ENCODE assay signal across 8 mouse cellular contexts in genomic region chr19:53653624-53654467, GRCm38 (mm10). TPM values are rescaled to one million over a fixed set of nuclear protein-coding genes. Genes with fewer than 3 reads are reported as not detected.
DNase-seq lines count a peak whose midpoint lies in the region; ATAC-seq and TF ChIP-seq lines count a peak whose summit lies in the region.

No protein-coding gene starts in this region.

- 0 out of 2 replicates have a peak overlapping the region, but pooled peaks have one; percentile 46 for H3K27ac ChIP-seq in forebrain, embryonic 10.5 days
- no peak overlapping the region for H3K27ac ChIP-seq in forebrain, embryonic 16.5 days (ENCODE audit: low read length)
- peak overlapping the region; percentile 22; the same call in 1 of the 2 replicates for H3K27ac ChIP-seq in limb, embryonic 15.5 days
- no peak overlapping the region for H3K27ac ChIP-seq in stomach, postnatal 0 days (replicated peaks)
- H3K27ac ChIP-seq in thymus, adult 2 months (ENCODE audit: control insufficient read depth, insufficient read depth, low read length) = no peak overlapping the region

- WGBS in forebrain, embryonic 10.5 days = 80% methylated on average over 20 of the region's 20 CpGs
- 50% methylated on average over 20 of the region's 20 CpGs for WGBS in forebrain, embryonic 16.5 days
- WGBS in limb, embryonic 15.5 days = 27% methylated on average over 20 of the region's 20 CpGs
- 64% methylated on average over 20 of the region's 20 CpGs for WGBS in stomach, postnatal 0 days
- WGBS in thymus, adult 2 months = 86% methylated on average over 20 of the region's 20 CpGs

- DNase-seq in forebrain, embryonic 10.5 days (ENCODE audit: extremely low spot score, low spot score) = no peak
- DNase-seq in Patski (ENCODE audit: low read depth, low spot score) = peak; percentile 93
- DNase-seq in heart, postnatal 4 days = peak; percentile 86
- no peak for DNase-seq in stomach, postnatal 0 days (ENCODE audit: low spot score)
- DNase-seq in cerebellum, adult 9-10 months = no peak
- DNase-seq in thymus, adult 2 months = no peak

- in situ Hi-C loops in Patski (cut with MboI; ENCODE audit: low pct_unique_long_range_greater_than_20kb) = loop anchor here (5.0 kb wide), 2 partner anchors 73 to 108 kb away; no protein-coding TSS in a partner anchor

- H3K9me3 ChIP-seq in forebrain, embryonic 10.5 days = no peaks in the 10 kb centered on the region
- H3K9me3 ChIP-seq in forebrain, embryonic 16.5 days (ENCODE audit: control insufficient read depth, low read length) = no peaks in the 10 kb centered on the region
- H3K9me3 ChIP-seq in limb, embryonic 15.5 days = no peaks in the 10 kb centered on the region
- H3K9me3 ChIP-seq in stomach, postnatal 0 days (ENCODE audit: control insufficient read depth, low read length) = no peaks in the 10 kb centered on the region

- CTCF ChIA-PET in Patski (lab: Charles Lee) = interaction anchor here (1.1 to 1.5 kb wide), 4 partner anchors 78 to 107 kb away, joined by 3 to 4 read pairs (median 4); no protein-coding TSS in a partner anchor

- no peak for ATAC-seq in forebrain, embryonic 16.5 days
- peak; percentile 83 for ATAC-seq in Patski
- peak; percentile 77 for ATAC-seq in limb, embryonic 15.5 days (ENCODE audit: insufficient number of reproducible peaks, low FRiP score, low TSS enrichment, low read depth)
- ATAC-seq in stomach, postnatal 0 days (ENCODE audit: low FRiP score, low TSS enrichment) = peak; percentile 30

- peaks cover 9% of the 10 kb centered on the region for H3K36me3 ChIP-seq in forebrain, embryonic 10.5 days (replicated peaks)
- H3K36me3 ChIP-seq in forebrain, embryonic 16.5 days (ENCODE audit: control insufficient read depth, insufficient read depth) = no peaks in the 10 kb centered on the region
- H3K36me3 ChIP-seq in limb, embryonic 15.5 days = peaks cover 6% of the 10 kb centered on the region; the same call in 1 of the 2 replicates
- H3K36me3 ChIP-seq in stomach, postnatal 0 days (ENCODE audit: control insufficient read depth, insufficient read depth, low read length) = no peaks in the 10 kb centered on the region
- no peaks in the 10 kb centered on the region for H3K36me3 ChIP-seq in thymus, adult 2 months (ENCODE audit: control insufficient read depth, insufficient read depth, low read length)

- H3K4me2 ChIP-seq in forebrain, embryonic 16.5 days (ENCODE audit: low read length) = no peak overlapping the region
- H3K4me2 ChIP-seq in limb, embryonic 15.5 days = peak overlapping the region; percentile 38
- no peak overlapping the region for H3K4me2 ChIP-seq in stomach, postnatal 0 days (replicated peaks; ENCODE audit: low read depth)

- no peaks in the 10 kb centered on the region for H3K27me3 ChIP-seq in forebrain, embryonic 10.5 days (ENCODE audit: poor library complexity, severe bottlenecking)
- H3K27me3 ChIP-seq in forebrain, embryonic 16.5 days (replicated peaks; ENCODE audit: control insufficient read depth, insufficient read depth, low read length) = no peaks in the 10 kb centered on the region
- no peaks in the 10 kb centered on the region for H3K27me3 ChIP-seq in Patski
- peaks cover 22% of the 10 kb centered on the region; the same call in 1 of the 2 replicates for H3K27me3 ChIP-seq in limb, embryonic 15.5 days
- H3K27me3 ChIP-seq in stomach, postnatal 0 days (ENCODE audit: control insufficient read depth, insufficient read depth, low read length) = no peaks in the 10 kb centered on the region
- no peaks in the 10 kb centered on the region for H3K27me3 ChIP-seq in thymus, adult 2 months (ENCODE audit: control insufficient read depth, insufficient read depth, low read length)

- no peak for TF ChIP-seq EP300 in stomach, postnatal 0 days (optimal IDR thresholded peaks at IDR 0.05)

- no peak overlapping the region for H3K9ac ChIP-seq in forebrain, embryonic 16.5 days (replicated peaks; ENCODE audit: low read depth, low read length)
- no peak overlapping the region for H3K9ac ChIP-seq in limb, embryonic 15.5 days
- no peak overlapping the region for H3K9ac ChIP-seq in stomach, postnatal 0 days (ENCODE audit: low read length)

- TF ChIP-seq CTCF in Patski (IDR thresholded peaks at IDR 0.05) = no peak
- no peak for TF ChIP-seq CTCF in stomach, postnatal 0 days (IDR thresholded peaks at IDR 0.05; ENCODE audit: low read depth)
- TF ChIP-seq CTCF in thymus, adult 2 months (IDR thresholded peaks at IDR 0.05; ENCODE audit: borderline replicate concordance, control insufficient read depth, extremely low read depth, insufficient read depth, low read length, poor library complexity) = no peak

- POLR2A ChIA-PET in Patski (lab: Charles Lee) = interaction anchor here (0.7 kb wide), 1 partner anchor 22 kb away, joined by 4 read pairs; no protein-coding TSS in a partner anchor

- peaks cover 36% of the 10 kb centered on the region for H3K4me1 ChIP-seq in forebrain, embryonic 10.5 days
- peaks cover 16% of the 10 kb centered on the region for H3K4me1 ChIP-seq in forebrain, embryonic 16.5 days (replicated peaks; ENCODE audit: control insufficient read depth, insufficient read depth, low read length)
- peaks cover 36% of the 10 kb centered on the region for H3K4me1 ChIP-seq in limb, embryonic 15.5 days
- peaks cover 4% of the 10 kb centered on the region for H3K4me1 ChIP-seq in stomach, postnatal 0 days (replicated peaks; ENCODE audit: control insufficient read depth, insufficient read depth)
- no peaks in the 10 kb centered on the region for H3K4me1 ChIP-seq in thymus, adult 2 months (replicated peaks; ENCODE audit: control insufficient read depth, insufficient read depth, low read length)

- no peak overlapping the region for H3K4me3 ChIP-seq in forebrain, embryonic 10.5 days
- H3K4me3 ChIP-seq in forebrain, embryonic 16.5 days (replicated peaks; ENCODE audit: low read length) = no peak overlapping the region
- no peak overlapping the region for H3K4me3 ChIP-seq in limb, embryonic 15.5 days
- H3K4me3 ChIP-seq in stomach, postnatal 0 days (ENCODE audit: low read depth, low read length) = no peak overlapping the region
- no peak overlapping the region for H3K4me3 ChIP-seq in thymus, adult 2 months (ENCODE audit: control insufficient read depth, insufficient read depth, low read length)

- TF ChIP-seq POLR2A in thymus, adult 2 months (IDR thresholded peaks at IDR 0.05; ENCODE audit: control insufficient read depth, extremely low read depth, insufficient read depth, low read length, poor library complexity) = no peak

RNA-seq across cellular contexts. Expression of gene Rbm20, which starts 23.3 kb away (rescaled TPM):
- polyA plus RNA-seq in forebrain, embryonic 10.5 days (2016; fragmentation: Nextera tagmentation; extraction: Ambion mirVana) = 0.97 and 1.6 TPM in 2 replicates
- 3.9 and 6.2 TPM in 2 replicates for polyA plus RNA-seq in forebrain, embryonic 16.5 days (2015; fragmentation: Nextera tagmentation; extraction: Ambion mirVana)
- polyA plus RNA-seq in Patski (2021) = 0.72 TPM
- total RNA-seq in heart, postnatal 4 days (2021) = 100 to 1,000 TPM; 265 to 287 TPM
- polyA plus RNA-seq in limb, embryonic 15.5 days (2015; fragmentation: Nextera tagmentation; extraction: Ambion mirVana) = 4.0 and 4.9 TPM in 2 replicates
- 2.3 and 2.5 TPM in 2 replicates for polyA plus RNA-seq in stomach, postnatal 0 days (2015; fragmentation: Nextera tagmentation; extraction: Ambion mirVana)
- polyA plus RNA-seq in thymus, adult 2 months (2012; rRNA removed) = 1.4 and 9.8 TPM in 2 replicates

RNA-seq across cellular contexts. Expression of gene Smc3, which starts 53.6 kb away (rescaled TPM):
- 81.4 and 87.6 TPM in 2 replicates for polyA plus RNA-seq in forebrain, embryonic 10.5 days (2016; fragmentation: Nextera tagmentation; extraction: Ambion mirVana)
- polyA plus RNA-seq in forebrain, embryonic 16.5 days (2015; fragmentation: Nextera tagmentation; extraction: Ambion mirVana) = 70.4 and 79.2 TPM in 2 replicates
- polyA plus RNA-seq in Patski (2021) = 60.2 TPM
- 10 to 100 TPM; 33.2 to 34.2 TPM for total RNA-seq in heart, postnatal 4 days (2021)
- 62.2 and 64.0 TPM in 2 replicates for polyA plus RNA-seq in limb, embryonic 15.5 days (2015; fragmentation: Nextera tagmentation; extraction: Ambion mirVana)
- 24.9 and 27.0 TPM in 2 replicates for polyA plus RNA-seq in stomach, postnatal 0 days (2015; fragmentation: Nextera tagmentation; extraction: Ambion mirVana)
- 8.7 and 9.0 TPM in 2 replicates for polyA plus RNA-seq in thymus, adult 2 months (2012; rRNA removed)

Comparison
In these comparisons a context has a peak if more than half of its experiments do, and no peak if none do; other contexts are left out.
1. H3K27ac ChIP-seq: peak in forebrain, embryonic 10.5 days (single experiment) and limb, embryonic 15.5 days (single experiment); none in forebrain, embryonic 16.5 days (single experiment), stomach, postnatal 0 days (single experiment) and thymus, adult 2 months (single experiment).
2. DNase-seq: peak in Patski (single experiment) and heart, postnatal 4 days (single experiment); none in forebrain, embryonic 10.5 days (single experiment), stomach, postnatal 0 days (single experiment), cerebellum, adult 9-10 months (single experiment) and thymus, adult 2 months (single experiment).